Mouse (Mus musculus) telencephalon, adult 2 months (tissue): ENCODE measurements around the gene Prps1l1.

Source experiments
- DNase-seq: peaks from one replicate; pipeline ENCODE4 v3.0.0-alpha.2; 2011; ENCODE audit warnings: low read depth, low spot score

The Prps1l1 gene

DNA sequence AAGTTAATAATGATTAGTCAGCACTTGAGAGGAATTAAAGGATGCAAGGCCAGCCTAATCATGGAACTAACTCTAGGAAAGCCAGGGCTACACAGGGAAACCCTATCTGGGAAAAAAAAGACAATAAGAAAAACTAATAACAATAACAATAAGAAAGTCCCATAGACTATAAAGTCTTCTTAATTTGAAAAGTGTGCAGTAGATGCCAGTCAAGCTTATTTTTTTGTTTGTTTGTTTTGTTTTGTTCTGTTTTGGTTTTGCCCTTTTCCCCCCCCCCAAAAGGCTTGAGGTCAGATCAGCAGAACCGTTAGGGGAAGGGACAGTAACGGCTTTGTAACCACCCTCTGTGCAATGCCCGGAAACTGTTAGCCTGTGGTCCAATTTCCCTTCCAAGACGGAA lies at the start of gene Prps1l1:
Prps1l1 (plus strand) TSS at position 301 of the 400 bp plus-strand sequence.
- no peak for DNase-seq

DNA sequence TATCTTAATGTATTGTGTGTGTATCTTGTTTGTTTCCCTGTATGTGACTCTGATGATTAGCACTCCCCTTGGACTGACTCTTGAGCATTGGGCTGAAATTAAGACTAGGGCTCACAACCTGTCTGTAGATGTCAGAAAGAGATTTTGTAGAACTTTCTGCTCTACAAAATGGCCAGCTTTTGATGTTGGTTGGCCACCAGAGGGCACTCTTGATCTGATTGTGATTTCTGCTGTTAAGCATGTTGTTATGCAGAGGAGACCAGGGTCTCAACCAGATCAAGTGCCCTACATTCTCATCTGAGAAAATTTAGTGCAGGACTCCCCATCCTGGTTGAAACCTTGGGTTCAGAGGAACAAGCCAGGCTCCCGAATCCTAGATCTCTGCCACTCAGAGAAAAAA lies 46.6 kb upstream of the Prps1l1 start:
- DNase-seq, result no peak

DNA sequence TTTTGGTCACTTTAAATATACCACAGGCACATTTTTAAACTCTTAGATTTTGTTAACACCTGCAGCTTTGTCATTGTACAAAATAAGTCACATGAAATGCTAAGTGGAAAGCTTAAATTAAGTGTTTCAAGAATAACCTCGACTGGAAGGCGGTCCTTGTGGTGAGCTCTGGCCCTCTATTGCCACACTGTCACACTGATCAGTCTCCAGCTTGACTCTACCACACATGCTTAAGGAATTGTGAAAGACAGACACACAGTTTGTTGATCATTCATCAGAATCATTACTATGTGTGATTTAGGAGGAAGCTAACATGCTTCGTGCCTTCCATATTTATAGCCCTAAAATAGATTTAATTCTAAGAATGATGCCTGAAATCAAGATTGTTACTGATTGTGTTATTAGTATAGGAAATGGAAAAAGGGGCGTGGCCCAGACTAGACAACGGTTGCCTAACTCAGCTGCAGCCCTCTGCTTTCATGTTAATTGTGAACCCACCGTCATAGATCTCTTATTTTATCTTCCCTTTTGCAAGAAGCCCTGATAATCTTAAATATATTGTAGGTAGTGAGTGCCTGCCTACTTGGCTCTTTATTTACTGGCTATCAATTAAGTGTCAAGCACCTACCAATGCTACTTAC lies 35.4 kb upstream of the Prps1l1 start:
- no peak for DNase-seq

DNA sequence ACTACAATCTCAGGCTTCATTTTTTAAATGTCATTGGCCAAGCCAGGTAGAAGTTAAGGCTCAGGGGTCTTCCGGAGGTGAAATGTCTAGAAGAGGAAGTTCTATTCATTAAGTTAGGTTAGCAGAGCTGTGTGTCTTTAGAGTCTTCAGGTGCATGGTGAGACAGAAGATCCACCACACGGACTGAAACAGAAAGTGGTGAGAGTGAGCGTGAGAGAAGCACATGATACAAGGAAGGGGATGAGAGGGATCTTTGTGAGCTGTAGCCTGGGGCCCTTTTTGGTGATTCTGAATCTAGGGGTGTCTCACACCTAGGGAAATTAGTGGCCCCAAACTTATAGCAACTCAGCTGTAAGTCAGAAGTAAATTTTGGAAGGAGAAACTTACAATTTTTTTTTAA lies 8.6 kb upstream of the Prps1l1 start:
- DNase-seq, result no peak

DNA sequence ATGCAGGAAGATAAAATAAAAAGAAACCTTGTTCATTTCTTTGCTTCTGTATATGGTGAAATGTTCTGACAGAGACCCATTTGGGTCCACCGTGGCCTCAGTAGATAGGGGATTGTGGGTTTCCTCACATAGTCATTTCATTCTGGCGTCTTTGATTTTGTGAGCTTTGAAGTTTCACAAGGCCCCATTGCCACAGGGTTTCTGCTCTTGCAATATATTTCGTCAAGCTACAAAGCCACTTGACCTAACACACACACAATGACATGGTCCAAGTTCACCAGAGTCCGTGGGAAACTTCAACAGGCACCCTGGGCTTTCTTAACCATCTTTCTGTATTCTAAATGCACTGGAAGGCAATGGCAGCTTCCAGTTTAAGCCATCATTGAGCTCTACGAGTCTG lies 1.3 kb downstream of the Prps1l1 start:
- DNase-seq, result no peak

DNA sequence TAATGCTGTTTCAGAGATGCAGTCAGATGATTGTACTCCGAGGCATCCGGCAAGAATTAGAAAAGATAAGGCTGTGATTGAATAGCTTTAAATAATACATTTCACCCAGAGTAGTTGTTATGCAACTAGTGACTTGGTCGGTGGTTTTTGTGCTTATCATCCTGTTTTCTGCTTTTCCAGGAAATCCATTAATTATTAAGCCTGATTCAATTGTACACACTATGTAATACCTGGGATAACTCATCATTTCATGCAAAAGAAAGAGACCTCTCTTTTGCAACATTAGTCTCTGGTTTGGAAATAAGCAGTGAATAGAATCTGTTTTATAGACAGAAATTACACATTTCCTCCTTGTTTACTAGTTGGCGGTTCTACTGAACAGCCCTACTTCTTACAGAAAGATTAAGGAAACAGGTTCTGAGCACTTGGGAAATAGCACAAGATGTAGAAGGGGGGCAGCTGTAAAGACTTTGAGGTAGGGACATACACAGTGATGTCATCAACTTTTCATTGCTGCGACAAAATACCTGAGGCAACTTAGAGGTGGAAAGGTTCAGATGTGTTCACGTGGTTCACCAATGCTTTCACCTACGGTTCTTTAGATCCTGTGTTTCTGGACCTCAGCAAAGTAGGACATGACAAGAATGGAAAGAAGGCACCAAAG lies 5.1 kb downstream of the Prps1l1 start:
- no peak for DNase-seq

DNA sequence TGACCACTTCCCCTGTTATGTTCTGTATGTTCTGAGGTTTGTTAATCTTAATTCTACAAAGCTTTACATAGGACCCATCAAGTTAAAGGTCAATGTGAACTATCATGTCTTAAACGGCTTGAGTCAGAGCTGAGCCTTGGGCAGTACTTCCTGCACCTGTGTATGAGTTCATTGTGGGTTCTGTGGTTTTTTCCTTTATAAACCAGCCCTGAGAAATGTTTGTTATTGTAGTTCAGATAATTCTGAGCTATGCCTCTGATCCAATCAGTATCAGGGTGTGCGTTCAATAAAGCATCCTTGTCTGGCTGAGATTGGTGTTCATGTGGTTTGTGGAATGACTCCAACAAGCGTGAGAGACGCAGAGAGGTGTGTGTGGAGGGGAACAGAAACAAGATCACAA lies 5.8 kb downstream of the Prps1l1 start:
- no peak for DNase-seq

DNA sequence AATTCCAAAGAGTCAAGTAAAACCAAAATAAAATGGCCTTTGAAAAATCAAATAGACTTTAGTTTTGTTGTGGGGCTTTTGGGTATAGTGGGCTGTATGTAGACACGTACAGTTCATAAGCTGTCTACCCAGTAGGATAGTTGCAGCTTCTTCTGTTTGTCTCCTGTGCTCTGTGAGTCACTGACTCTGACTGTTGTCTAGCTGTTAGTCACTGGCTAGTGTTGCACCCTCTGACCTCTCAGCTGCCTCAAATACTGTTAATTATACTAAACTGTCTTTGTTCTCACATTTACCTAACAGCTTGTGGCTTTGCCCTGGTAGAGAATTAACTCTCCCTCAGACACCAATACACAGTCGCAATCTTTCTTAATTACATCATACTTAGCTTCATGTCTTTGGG lies 7.3 kb downstream of the Prps1l1 start:
- no peak for DNase-seq

DNA sequence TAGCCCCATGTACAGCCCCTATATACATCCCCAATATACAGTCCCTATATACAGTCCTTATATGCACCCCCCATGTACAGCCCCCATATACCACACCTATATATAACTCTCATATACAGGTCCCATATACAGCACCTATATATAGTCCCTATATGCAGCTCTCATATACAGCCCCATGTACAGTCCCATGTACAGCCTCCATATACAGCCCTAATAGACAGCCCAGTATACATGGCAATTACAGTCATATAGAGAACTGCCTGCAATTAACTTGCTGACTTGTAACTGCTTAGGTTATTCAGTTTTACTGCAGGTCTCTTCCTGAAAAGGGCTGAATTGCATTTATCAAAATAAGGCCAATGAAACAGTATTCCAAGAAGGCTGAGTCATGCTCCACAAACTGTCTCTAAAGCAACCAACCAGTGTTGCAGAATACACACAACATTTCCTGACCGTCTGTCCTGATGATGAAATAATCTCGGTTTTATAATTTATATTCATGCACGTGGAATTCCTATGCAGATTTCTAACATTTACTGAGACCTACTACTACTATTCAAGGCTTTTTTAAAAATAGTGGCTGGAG lies 13.1 kb downstream of the Prps1l1 start:
- no peak for DNase-seq

DNA sequence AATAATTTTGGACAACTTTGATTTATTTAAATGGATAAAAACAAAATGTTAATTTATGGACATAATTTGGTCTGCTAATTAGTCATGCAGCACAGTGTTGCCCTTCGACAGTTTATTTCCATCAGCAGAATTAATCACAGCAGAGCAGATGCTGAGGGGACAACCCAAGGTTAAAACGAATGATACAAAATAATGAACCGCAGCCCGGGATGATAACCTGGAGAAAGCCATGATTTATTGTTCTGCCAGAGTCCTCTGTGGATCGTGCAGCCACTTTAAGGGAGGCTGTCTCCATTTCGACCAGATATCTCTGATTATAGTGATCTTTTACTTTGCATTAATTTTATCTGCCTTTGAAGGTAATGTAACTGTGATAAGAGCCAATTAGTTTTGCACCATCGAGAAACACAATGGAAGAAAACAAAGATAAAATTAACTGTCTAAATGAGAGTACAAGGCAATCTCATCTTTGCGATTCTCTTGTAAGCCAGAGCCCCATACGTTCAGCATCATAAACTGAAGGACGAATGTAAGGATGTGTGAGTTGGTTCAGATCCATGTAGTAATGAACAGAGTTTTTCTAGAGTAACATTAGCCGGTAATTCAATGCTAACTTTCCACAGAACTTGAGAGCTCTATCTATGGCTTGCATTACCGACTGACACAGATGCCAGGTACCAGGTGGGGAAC lies 14.4 kb downstream of the Prps1l1 start:
- DNase-seq, result no peak

DNA sequence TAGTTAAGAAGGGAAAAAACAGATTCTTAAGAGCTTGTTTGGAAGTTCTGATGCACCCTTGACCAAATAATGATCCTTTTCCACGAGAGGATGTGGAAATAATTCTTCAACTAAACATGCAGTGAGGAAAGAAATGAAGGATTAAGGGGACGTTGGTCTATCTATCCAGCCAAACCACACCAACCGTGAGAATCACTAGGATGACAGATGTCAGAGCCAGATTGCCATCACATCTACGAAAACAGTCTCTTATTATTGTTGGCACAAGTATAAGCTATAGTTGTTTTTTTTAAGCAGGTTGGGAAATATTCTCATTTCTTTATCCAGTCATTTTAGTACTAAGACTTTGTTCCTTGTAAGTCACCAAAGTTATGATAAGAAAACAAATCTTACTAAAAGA lies 15.8 kb downstream of the Prps1l1 start:
- DNase-seq, result no peak

DNA sequence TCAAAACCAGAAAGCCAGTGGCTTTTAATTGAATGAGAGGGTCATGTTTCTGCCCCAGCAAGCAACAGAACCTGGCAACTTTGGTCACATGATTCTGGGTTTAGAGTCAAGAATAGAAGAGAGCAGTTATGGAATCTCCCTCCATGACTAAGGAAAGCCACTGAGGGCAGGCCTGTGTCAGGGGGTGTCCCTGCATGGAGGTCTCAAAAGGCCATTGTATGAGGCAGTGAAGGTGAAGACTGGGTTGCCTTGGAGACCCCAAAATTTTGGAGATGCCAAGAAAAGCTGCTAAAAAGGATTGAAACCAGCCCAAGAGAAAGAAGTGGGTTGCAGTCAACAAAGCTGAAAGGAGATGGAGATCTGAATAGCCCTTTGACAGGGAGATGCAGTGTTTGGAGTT lies 21.2 kb downstream of the Prps1l1 start:
- no peak for DNase-seq

DNA sequence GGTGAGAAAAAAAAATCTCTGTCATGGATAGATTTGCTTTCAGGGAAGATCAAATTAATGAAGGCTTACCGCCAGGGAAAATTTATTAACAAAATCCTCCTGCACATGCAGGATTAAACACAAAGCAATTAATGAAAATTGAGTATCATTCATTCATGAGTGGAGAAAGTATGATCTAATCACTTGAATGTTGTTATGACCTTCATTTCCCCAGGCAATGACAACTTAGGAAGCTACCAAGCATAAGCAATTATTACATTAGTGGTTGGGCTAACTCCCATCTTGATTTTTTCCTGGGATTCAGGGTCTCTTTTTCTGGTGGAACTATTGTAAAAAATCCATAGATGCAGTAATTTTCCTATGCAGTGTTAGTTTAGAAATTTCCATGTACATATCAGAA lies 23.3 kb downstream of the Prps1l1 start:
- no peak for DNase-seq

DNA sequence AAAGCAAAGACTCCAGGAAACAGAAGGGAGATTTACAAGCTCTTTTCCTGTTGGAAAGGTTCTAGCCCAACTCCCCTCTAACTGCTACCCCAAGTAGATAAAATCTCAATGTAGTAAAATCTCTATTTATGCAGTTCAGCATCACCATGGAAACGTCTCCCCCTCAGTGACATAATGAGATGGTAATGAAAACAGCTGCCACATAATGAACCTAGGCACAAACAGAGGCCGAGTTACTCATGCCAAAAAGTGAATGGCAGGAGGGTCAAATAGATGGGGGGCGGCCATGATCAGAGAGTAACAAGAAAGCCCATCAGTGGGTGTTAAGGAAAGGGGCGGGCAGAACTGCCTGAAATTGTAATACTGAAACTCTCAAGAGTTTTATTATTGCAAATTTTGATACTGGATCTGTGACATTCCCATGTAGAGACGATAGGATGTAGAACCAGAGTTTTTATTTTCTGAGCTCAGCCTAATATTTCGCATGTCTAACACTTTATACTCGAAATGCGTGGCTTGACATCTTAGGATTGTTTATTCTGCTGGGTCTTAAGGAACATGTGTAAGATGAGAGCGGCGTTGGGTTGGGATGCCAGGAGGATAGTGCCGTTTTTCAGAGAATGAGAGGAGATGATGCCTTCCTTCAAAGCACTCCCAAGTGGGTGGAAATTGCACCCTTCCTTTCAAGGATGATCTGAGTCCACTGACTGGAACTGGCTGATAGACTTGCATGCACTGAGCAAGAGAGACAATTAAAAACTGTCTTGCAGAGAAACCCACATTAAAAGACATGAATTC lies 24.0 kb downstream of the Prps1l1 start:
- peak; percentile 33 for DNase-seq

DNA sequence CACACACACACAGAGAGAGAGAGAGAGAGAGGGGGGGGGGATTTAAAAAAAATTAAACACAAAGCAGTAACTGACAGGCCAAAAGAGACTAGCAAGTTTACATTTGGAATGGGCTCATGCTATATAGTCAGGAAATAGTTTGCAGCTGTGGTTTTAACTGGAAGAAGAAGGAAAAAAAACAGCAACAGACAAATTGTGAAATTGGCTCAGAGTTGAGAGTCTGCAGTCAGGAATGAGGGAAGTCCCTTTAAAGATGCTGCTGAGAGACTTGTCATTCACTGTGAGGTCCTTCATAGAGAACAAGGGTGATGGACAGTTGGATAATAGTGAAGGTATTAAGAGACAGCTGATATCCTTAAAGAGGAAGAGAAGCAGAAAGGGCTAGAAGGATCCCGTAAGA lies 26.9 kb downstream of the Prps1l1 start:
- no peak for DNase-seq

DNA sequence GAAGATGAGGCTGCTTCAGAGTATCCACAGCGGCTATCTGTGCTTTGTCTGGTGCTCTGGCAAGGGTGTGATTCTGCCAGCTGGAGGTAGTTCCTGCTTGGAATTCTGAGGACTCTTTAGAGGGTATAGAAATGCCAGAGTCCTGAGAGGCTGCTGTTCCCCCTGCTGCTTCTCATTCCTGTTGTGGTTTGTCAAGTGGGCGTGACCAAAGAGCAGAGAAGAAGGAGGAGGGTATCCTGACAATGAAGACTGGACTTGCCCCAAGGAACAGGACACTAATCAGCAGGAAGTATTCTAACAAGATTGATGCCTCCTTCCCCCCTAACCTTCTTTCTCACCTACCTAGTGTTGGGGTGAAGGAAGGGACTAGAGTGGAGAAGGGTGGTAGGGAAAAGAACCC lies 29.4 kb downstream of the Prps1l1 start:
- DNase-seq, result no peak

DNA sequence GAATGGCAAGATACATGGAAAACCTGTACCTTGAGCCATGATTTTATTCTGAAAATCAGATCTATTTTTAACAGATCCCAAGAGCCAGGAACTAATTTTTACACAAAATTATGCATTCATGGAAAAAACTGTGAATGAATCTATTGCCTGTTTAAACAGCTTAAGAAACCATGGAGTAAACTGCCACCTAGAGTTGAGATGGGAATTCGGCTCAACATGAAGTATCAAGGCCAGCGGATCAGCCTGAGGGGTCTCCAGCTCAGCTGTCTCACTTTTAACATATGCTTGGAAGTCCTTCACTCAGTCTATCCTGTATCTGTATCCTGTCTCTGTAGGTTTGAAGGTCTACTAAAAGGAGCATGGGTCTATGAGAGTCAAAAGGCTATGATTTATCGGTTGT lies 31.5 kb downstream of the Prps1l1 start:
- peak; percentile 36 for DNase-seq

DNA sequence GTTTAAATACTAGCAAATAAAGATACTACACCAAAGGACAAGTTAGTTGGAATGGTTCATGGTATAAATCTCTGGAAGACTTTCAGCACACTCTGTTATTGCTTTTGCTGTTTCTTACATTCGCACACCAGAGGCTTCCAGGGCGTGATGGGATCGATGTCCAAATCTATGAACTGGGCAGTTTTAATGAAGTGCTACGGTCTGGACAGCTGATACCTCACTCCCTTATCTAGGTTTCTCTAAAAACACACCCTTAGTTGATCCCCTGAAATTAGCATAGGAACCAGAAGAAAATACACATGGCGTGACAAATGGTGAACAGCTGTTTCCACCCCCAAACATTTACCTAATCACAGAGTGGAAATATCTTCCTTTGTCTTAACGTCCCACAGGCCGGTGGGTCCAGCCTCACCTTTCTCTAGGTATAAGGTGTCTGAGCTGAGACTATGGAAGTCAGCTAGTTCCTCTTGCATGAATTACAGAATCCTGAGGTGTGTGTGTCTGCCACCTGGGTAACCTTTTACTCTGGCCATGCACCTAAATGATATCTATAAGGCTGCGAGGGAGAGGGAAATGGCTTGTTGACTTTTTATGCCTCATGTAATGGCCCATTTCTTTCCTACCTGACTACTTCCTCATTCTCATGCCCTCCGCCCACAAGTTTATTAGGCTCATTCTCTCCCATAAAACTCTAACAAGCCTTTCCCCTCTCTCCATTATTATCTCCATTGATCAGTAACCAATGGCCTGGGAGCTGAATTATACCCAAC lies 32.1 kb downstream of the Prps1l1 start:
- DNase-seq, result no peak

DNA sequence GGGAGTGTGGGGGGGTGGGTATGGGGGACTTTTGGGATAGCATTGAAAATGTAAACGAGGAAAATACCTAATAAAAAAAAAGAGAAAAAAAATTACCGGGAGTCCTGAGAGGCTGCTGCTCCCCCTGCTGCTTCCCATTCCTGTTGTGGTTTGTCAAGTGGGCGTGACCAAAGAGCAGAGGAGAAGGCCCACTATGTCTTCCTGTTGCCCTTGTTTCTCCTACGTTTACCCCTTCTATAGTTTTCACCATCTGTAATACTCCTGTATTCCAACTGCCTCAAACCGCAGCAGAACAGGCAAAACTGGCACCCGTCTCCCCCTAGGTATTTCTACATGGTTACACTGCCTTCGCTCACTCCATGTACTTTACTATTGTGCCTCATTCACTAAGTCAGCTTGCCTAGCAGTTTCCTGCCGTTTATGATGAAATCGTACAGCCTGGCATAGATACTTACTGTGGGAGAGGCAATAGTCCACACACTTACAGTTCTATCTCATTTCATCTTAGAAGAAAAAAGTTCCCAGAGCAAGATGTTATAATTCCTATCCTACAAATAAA lies 34.2 kb downstream of the Prps1l1 start:
- DNase-seq, result no peak

DNA sequence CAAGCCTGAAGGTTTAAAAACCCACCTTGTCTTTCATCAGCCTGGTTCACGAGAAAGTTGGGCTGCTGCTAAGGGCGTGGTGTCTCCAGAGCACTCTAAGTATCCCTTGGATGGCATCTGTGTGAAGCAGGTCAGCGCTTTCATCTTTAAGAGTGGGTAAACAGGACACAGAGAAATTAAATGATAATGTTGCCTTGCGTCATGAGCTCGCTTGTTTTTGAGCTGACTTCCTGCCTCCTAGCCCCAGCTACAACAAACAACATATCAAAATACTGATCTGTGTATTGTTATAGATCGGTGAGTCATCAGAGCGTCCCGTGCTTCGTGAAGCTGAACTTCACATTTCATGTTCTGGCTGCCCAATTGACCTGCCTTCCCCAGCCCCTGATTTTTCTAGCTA lies 36.7 kb downstream of the Prps1l1 start:
- no peak for DNase-seq

DNA sequence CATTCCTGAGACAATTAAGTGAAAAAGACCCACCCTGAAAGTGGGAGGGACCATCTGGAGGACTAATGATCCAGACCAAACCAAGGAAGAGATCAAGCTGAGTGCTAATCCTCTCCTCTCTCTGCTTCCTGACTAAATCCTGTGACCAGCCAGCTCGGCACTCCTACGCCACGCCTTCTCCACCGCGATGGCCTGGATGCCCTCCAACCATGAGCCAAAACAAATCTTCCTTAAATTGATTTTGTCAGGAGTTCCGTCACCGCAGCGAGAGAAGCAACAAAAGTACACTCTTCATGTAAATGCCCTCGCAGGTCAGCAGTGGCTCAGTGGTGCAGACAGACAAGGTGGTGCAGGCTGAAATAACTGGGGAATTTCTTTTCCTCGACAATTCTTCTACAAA lies 37.5 kb downstream of the Prps1l1 start:
- no peak for DNase-seq
